Mouse (Mus musculus) cerebellum, adult 18-20 months (tissue): Measurements from ENCODE around the gene Ghdc.

ENCODE experiments used
- DNase-seq, 2 experiments: peaks; one replicate each; pipeline ENCODE4 v3.0.0; 2021

Ghdc gene

DNA sequence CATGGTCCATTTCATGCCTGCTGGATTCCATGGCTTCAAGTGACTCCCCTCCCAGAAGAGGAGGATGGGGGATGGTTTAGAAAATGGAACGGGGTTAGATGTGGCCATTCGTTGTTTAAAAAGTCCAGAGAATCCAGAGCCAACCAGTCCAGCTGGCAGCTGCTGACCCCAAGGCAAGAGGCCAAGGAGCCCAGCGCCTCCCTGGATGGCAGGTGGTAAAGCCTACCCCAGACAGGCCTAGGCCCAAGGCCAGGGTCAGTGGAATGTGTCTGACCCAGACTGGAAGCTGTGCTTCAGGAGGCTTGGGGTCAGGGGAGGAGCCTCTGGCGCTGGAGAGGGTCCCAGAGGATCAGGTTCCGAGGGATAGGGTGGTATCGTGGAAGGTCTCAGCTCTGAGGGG lies 29.4 kb downstream of the Ghdc start:
- peak in 1 of 2 experiments; percentile 18 for DNase-seq

DNA sequence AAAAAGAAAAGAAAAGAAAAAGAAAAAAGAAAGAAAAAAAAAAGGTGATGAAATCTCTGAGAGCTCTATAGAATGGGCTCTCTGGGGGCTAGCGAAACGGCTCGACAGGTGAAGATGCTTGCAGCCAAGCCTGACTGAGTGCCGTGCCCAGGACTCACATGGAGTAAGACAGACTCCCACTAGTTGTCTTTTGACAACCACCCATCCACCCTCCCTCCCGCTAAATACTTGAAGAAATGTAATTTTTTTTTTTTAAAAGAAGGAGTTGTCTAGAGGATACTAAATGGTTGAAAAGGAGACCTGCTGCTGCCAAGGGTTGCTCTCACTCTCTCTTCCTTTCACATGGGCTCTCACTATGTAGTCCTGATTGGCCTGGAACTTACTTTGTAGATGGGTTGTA lies 32.0 kb downstream of the Ghdc start:
- DNase-seq = no peak

DNA sequence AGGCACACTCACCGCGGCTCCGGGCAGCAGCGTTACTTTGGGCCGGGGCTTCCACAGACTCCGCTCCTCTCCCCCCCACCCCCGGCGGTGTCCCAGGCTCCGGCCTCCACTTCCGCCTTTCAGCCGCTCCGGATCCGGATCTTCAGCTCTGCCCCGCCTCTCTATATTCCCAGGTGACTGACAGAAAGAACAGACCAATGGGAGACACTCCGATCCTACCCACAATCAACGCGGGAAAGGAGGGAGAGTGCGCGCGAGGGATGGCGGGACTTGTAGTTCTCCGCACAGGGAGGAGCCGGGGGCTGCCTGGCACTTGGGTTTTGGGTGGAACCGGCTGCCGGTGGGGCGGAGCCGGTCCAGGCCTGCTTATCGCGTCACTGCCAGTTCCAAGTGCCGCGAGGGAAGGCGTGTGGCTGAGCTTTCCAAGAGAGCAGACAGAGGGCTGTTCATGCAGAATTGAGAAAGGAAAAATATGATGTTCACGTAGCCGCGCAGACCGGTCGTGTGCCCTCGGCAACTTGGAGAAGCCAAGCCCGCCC lies 32.6 kb downstream of the Ghdc start, which contains the start of gene Rab5c:
Rab5c (minus strand) TSS at position 150 of the 539 bp plus-strand sequence.
- peak; percentile 98 to 100 for DNase-seq

DNA sequence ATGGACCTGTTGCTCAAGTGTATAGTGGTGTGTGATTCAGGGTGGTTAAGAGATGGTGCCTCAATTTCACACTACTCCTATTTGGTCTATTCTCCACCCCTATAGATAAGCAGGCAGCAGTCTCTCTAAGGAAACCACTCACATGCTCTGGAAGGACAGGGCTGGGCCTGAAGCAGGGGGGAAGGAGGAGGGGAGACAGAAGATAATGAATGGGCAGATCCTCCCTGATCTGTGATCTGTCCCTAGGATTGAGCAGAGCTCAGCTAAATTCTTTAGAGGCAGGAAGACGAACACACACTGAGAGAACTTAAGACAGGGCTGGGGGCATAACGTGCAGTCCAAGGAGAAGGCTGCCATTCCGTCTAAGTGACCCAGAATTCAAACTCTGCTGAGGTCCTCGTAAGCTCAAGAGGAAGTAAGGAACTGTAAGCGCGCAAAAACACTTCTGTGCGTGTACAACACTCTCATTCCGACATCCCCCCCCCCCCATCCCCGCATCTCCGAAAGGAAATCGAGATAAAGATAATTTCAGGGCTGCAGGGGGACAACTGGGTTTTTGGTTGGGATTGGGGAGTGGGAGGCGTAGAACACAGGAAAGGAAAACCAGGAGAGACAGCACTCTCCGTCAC lies 33.5 kb downstream of the Ghdc start:
- no peak for DNase-seq

DNA sequence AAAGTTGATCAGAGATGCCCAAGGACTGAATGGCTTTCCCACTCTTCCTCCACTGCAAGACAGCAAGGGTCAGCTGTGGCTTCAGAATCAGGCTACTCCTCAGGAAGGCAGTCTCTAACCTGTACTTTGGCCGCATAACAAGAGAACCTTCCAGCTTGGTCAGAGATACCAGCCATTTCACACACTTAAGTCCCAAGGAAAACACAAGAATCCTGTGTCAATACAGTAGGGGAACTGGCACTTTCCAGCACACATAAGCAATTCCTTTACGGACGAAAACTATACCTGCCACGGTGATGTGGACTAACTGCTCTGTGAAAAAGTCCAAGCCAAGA lies 34.0 kb downstream of the Ghdc start:
- no peak for DNase-seq

DNA sequence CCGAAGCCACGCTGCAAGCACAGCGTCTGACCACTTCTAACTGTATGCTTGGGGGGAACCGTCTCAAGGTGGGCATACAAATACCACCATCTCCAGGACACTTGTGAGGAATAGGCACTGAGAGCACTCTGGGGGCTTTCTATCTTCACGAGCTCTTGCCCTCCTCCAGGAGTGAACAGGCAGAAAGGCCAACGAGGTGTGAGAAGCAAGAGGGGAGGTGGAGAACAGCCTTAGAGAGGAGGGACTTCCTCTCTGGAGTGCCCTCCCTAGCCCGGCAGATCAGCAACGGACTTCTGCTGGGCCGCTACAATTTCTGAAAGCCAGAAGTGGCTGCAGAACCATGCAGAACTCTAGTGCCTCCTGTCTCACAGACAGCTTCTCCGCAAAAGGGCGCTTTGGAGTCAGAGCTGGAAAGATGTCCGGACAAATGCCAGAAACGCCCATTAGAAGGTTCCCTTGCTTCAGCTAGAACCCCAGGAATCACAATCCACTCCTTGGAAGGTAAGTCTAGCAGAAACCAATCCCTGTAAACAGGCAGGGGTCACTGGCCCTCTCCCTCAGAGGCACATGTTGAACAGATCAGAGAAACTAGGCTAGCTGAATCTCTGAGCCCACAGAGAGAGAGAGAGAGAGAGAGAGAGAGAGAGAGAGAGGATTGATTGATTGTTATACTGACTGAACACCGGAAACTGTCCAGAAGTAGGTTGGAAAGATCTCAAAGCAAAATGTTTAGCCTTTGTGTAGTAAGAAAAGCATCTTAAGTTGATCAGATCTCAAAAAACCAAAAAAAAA lies 34.6 kb downstream of the Ghdc start:
- DNase-seq = no peak

DNA sequence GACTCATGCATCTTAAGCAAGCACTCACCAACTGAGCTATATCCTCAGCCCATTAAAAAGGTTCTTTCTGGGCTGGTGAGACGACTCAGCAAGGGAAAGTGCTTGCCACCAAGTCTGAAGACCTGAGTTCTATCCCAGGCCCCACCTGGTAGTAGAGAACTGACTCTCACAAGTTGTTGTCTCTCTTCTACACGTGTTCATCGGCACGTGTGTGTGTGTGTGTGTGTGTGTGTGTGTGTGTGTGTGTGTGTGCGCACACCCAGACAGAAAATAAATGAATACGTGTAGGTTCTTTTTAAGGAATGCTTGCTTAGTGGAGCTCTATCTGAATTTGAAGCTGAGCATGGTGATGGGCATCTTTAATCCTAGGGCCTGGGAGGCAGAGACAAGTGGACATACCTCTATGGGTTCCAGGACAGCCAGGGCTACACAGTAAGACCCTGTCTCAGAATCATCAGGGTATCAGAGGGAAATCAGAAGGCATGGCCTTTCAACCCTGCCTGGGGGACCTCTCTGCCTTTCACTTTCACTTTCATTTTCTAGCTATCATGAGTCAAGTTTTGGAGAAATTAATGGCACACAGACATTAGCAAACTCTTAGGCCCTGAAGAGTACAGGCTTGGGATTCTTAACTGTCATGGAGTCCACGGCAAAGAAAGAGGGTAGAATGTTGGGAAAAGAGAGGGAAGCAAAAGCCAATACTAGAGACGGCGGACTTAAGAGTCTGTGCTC lies 35.5 kb downstream of the Ghdc start:
- DNase-seq = no peak

DNA sequence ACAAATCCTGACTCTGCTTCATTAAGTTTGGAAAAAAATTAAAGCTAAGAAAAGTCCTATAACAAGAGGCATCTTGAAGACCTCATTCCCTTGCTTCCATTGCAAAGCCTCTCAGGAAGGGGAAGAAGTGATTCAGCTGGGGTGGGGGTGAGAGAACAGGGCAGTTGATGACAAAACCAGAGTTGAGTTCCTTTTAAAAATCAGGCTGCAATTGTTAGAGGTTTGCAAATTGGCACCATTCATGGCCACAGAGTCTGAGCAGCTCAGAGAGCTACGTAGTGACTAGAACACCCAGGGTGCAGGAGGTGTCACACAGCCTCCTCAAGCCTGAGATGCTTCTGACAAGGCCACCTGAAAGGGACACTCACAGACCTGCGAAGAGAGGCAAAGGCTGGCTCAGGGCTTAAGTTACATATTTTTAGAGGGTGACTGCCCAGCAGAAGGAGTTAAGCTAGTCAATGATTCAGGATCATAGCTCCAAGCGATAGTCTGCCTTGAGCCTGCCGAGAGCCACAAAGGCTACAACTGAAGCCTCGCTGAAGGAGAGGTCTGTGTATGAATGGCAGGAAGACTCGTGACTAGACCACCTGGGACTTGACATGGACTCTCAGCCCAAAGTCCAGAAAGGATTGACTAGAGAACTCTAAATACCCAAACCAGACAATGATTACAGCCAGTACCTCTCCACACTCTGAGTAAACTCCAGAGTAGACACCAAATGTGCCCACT lies 40.1 kb downstream of the Ghdc start:
- no peak for DNase-seq

DNA sequence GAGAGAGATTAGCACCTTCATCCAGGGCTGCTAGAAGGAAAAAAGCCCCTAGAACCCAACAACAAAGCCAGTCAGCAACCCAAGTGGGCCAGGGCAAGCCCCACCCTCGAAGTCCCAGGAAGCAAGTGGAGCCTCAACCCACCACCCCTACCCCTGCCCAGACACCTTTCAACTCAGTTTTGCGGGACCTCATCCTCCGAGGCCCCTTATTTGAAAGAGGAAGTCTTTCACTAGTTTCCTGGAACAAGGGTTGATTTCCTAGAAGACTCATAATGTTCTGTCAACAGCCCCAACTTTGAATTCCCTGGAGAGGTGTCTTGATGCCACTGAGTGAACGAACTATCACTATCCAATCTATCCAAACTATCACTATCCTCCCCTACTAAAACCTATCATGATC lies 40.8 kb downstream of the Ghdc start:
- no peak for DNase-seq

DNA sequence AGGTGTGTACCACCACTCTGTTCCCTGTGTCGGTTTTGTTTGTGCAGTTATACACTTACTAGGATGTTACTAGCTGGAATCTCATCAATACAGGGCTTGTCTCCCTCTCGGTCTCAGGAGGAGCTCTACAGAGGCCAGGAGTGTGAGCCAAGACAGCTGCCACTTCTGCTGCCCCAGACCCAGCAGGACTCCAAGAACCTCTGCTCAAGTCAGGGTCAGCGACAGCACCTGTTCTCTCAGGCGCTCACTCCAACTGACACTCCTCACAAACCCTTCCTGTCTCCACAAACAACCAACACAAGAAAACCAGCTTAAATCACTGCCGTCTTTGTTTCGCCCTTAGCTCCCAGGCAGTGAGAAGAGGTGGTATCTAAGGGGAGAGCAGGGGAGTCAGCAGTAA lies 42.2 kb downstream of the Ghdc start:
- DNase-seq = no peak

DNA sequence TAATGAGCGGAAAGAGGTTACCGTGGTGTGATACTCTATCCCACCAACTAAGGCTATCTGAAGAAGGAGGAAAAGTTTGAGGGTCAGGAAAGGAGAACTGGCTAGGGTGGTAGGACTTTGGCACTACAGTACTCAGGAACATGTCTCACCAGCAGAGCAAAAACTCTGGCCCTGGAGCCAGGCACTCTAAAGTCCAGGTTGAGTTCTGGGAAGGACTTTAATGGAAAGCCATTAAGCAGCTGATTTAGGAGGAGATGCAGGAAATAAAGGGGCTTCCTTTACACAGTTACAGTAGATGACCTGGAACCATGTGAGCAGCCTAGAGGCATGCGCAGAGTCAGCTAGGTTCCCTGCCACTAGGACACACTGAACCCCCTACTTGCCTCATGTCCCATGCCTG lies 43.6 kb downstream of the Ghdc start:
- DNase-seq = no peak

DNA sequence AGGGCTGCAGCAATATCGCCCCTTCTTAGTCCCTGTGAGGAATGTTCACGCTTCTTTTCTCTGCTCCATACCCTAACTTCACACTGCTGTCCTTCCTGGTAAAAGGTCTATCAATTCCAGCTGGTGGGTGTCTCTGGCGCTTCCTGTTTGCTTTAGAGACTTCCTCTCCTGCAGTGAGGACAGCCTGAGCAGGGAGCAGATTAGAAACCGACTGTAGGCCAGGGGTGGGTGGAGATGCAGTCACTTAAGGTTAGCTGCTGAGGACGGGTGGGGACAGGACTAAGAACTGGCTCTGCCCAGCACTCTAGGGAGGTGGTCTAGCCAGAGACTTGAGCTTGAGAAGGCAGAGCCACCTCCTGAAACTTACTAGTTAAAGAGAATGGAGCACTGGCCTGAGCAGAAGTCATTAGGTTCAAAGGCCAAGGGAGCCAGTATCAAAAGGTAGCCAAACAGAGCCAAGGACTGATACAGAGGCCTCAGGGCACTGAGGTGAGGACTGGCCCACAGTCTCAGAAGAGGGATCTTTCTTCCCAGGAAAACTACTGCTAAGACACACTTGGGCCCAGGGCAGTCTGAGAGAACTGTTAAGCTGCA lies 45.7 kb downstream of the Ghdc start:
- no peak for DNase-seq

DNA sequence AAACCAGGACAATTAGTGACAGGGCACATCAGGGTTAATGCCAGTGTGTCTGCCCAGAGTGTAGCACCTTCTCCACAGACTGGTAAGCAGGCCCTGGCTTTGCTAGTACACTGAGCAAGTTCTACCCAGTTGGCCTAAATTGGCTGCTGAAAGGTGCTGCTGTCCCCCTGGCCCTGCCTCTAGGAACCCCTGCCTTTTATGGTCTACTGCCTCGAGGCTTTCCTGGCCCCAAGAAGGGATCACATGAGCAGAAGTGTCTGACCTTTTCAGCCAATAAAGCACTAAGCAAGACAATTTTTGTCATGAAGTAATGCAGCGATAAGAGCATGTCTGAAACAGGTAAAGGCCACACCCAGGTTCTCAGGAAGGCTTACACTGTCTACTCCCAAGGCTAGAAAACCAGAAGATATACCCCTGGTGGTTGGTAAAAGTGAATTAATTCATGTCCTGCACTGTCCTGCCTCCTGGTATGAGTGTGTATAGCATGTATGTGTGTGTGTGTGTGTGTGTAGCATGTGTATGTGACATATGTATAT lies 48.2 kb downstream of the Ghdc start:
- no peak for DNase-seq

DNA sequence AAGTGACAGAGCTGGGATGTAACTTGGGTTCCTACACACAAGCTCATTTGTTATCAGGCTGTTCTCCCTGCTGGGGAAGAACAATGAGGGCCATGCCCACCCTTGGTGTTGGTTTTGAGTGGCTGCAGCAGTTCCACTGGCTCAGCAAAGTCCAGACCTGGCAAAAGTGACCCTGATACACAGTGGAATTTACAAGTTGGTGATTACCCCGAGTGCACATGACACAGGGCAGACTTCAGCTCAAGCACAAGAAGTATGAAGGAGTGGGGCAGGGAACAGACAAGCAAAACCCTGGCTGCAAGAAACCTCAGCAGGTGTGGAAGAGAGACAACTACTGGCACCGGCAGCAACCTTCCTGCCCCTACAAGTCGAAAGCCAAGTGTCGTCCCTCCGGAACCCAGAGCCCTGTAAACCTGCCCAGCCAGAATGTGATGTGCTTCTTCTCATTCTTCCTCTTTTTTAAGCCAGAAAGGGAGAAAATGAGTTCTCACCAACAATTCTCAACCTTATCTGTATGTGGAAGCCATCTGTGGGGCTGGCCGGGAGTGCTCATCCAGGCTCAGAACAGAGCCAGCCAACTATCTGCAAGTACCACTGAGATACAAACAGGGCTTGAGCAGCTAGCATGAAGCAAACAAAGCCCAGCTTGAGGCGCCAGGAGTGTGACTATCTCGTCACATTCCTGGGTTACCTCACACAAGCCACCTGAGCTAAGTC lies 48.8 kb downstream of the Ghdc start:
- DNase-seq = no peak

DNA sequence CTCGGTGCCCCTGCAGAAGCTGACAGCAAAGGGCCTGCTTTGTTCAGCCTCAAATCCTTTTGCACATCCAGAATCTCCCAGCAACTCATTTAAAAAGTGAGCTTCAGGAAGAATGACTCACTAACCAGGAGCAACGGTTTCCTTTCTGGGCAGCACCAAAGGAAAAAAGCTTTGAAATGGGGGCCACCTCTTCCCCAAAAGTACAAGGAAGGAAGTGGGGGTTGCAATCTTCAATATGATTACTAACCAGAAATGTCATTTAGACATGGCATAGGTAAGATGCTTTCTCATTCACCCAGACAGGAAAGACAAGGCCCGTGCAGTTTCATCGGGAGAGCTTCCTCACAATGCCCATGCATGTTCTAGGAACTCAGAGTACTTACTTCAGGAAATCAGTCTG lies 49.5 kb downstream of the Ghdc start:
- no peak for DNase-seq

DNA sequence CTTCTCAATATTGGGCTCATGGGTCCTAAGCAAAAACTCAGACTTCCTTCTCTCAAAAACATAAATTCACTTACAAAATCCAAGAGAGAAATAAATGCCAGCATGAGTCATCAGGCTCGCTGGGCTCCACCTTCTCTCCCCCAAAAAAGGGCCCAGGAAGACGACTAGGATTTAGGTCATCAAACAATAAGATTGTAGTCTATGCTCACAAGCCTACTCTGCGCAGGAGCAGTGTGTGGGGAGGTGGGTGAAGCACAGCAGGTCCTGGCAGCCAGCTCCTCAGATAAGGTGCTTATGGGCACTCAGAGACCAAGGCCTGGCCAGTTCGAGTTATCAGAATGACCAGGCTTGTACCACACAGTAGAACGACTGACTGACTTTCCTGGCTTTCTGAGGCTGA lies 50.4 kb downstream of the Ghdc start:
- no peak for DNase-seq

DNA sequence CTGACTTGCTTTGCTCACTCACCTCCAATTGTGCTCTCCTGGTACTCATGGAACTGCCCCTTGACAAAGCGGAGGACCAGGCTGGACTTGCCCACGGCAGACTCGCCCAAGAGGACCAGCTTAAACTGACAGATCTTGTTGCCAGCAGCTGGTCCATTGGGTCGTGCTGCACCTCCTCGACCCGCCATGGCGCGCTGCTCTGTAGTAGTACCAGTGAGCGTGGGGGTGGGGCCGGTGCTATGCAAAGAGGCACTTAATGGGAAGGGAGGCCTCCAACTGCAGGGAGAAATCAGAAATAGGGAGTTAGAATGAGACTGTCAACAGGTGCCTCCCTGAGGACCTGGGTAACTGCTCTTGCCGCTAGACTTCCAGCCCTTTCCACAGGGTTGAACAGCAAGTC lies 50.9 kb downstream of the Ghdc start:
- DNase-seq = no peak

DNA sequence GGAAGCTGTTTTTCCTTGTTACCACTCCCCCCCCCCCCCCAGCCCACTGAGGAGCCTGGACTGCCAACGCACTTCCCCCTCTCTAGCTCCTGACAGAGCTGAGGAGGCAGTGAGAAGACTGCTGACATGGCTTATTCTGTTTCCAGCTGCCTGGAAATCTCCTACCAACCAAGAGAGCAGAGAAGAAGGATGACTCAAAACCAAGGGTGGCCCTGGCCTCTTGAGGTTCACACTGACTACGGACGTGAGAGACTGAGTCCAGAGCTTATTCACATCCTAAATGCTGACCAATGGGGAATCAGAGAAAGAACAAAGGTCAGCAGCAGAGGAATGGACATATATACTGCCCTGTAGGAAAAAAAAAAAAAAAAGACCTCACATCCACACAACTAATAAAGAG lies 51.4 kb downstream of the Ghdc start:
- no peak for DNase-seq

DNA sequence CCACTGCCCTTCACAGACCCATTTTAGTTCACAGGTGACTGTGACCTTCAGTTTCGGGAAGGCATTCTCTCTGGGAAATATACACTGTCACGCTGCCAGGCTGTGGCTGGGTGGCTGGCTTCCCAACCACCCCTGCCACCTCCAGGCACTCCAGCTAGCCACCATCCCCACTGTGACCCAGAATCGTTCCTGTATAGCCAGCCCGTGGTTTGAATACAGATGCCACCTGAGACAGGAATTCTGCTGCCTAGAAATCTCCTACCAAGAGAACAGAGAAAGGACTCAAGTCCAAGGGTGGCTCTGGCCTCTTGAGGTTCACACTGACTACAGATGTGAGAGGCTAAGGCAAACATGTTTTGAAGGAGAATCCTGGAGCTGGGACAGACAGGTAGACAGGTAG lies 51.9 kb downstream of the Ghdc start:
- DNase-seq = no peak

DNA sequence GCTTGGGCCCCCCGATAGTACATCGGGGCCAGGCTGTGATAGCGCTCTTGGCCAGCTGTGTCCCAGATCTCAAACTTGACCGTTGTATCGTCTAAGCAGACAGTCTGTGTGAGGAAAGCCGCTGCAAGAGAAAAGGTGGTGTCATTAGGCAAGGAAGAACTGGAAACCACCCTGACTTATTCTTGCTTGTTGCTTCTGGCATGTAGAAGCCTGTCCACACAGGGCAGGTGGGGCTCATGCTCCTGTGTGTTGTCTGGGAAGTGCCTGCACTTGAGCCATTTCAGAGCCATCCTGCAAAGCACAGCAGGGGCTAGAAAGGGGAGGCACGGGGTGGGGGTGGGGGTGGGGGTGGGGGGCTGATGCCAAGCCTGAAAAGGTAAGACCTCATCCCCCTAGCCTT lies 52.3 kb downstream of the Ghdc start:
- DNase-seq = no peak

DNA sequence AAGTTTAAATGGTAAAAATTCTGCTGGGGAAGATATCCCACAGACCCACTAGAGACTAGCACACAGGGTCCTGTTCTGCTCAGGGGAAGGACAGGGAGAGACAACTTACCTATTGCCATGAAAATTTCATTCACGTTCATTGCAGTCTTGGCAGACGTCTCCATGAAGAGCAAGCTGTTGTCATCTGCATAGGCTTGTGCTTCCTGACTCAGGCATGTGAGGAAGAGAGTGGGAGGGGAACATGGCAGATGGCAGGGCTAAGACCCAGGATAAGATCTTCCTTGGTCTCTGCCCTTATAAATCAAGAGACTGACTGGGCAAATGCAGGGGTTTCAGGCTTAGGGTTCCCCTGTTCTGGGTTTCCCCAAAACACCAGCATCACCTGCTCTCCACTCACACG lies 54.1 kb downstream of the Ghdc start:
- DNase-seq = no peak
